Mouse (Mus musculus): Measurements from ENCODE around the gene Kcnj2. TPM values are rescaled to one million over a fixed set of nuclear protein-coding genes. Genes with fewer than 3 reads are reported as not detected.

Kcnj2 gene
- polyA plus RNA-seq, 1 experiment from 2014 or later, result 1.4 TPM

DNA sequence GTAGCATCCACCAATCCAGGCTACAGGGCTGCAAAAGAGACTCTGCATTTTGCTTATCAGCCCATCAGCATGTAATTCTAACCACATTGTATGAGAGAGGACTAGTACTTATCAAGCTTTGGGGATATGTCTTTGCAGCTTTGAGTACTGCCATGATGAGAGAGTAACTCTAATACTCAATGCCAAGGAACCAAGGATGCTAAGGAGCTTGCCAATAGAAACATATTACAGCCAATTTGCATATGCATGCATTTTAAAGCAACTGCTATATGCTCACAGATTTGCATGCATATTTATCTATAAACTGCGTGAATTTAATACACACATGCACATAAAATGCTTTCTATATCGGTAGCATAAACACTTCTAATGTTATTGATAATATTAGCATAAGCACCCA lies 34.2 kb downstream of the Kcnj2 start:
- H3K4me1 ChIP-seq, result no peaks in the 10 kb centered on the region
- H3K4me2 ChIP-seq, result no peak overlapping the region
- 93% methylated on average over 2 of the region's 2 CpGs for WGBS
- no peak for ATAC-seq (ENCODE audit: low FRiP score)
- no peak overlapping the region for H3K9ac ChIP-seq
- H3K9me3 ChIP-seq, result no peaks in the 10 kb centered on the region
- H3K27ac ChIP-seq, result no peak overlapping the region
- H3K27me3 ChIP-seq, result no peaks in the 10 kb centered on the region
- H3K36me3 ChIP-seq (replicated peaks), result no peaks in the 10 kb centered on the region
- H3K4me3 ChIP-seq (replicated peaks), result no peak overlapping the region

DNA sequence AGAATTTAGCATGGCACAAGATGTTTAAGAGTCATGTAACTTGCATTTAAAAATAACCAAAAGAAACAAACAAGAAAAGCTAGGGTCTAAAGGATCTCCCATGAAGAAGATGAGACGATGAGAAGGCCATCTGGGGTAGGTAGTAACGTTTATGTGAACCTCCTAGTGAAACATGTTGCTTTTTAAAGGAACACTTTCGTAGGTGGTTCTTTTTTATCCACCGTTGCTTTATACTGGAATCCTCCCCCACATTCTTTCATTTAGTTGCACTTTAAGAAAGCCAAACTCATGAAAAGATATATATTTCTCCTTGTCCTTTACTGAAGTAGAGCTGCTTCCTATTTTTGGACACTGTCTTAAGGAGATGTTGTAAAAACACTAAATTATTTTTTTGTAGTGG lies 34.7 kb downstream of the Kcnj2 start:
- Histone ChIP-seq H3K9ac (no peak overlapping the region), H3K27me3 (no peaks in the 10 kb centered on the region), H3K9me3 (no peaks in the 10 kb centered on the region), H3K36me3 (replicated peaks) (no peaks in the 10 kb centered on the region), H3K27ac (no peak overlapping the region), H3K4me3 (replicated peaks) (no peak overlapping the region), H3K4me1 (no peaks in the 10 kb centered on the region), H3K4me2 (no peak overlapping the region)
- WGBS, result 88% methylated on average over 4 of the region's 4 CpGs
- ATAC-seq (ENCODE audit: low FRiP score), result no peak

DNA sequence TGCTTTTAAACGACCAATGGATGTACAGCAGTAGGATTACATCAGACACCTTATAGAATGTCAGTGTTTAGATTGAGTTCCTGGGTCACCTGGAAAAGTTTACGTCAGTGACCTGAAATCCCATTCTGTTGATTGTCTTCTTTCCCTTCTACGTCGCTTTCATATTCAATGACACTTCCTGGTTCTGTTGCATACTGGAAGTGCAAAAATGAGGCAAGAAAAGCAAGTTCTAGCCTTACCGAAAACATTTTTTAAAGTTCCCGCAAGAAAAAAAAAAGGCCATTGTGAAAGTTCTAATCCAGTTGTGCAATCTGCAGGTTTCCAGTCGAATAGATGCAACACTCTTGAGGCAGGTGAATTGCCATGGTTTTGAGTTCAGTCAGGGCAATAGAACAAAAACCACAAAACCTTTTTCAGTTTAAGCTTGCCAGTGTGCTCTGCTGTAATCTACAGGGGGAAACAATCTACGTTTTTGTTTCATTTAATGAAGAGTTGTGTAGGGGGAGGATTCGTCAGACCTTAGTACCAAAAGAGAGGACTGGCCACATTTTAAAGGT lies 35.7 kb downstream of the Kcnj2 start:
- 80% methylated on average over 9 of the region's 9 CpGs for WGBS
- Histone ChIP-seq H3K9me3 (no peaks in the 10 kb centered on the region), H3K9ac (no peak overlapping the region), H3K4me2 (no peak overlapping the region), H3K27ac (no peak overlapping the region), H3K36me3 (replicated peaks) (no peaks in the 10 kb centered on the region), H3K4me1 (no peaks in the 10 kb centered on the region), H3K27me3 (no peaks in the 10 kb centered on the region), H3K4me3 (replicated peaks) (no peak overlapping the region)
- no peak for ATAC-seq (ENCODE audit: low FRiP score)

DNA sequence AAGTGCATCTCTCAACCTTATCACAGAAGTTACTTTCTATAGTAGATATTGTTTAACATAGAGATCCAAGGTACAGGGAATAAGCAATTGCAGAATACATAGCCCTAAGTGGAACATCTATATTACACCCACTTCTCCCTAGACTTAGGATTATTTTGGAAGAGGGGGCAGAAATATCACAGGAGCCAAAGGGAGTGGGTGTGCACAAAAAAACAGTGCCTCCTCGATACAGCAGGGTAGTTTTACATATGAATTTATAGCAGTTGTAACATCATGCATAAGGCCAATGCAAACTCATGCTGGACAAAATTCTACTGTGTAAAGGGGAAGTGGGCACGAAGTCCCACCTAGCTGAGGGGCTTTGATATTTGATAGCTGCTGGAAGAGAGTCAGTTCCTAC lies 38.5 kb downstream of the Kcnj2 start:
- H3K4me1 ChIP-seq, result no peaks in the 10 kb centered on the region
- no peak overlapping the region for H3K4me3 ChIP-seq (replicated peaks)
- no peak overlapping the region for H3K4me2 ChIP-seq
- no peak for ATAC-seq (ENCODE audit: low FRiP score)
- no peaks in the 10 kb centered on the region for H3K36me3 ChIP-seq (replicated peaks)
- no peak overlapping the region for H3K9ac ChIP-seq
- H3K27me3 ChIP-seq, result no peaks in the 10 kb centered on the region
- H3K27ac ChIP-seq, result no peak overlapping the region
- no peaks in the 10 kb centered on the region for H3K9me3 ChIP-seq
- 81% methylated on average over 2 of the region's 2 CpGs for WGBS

DNA sequence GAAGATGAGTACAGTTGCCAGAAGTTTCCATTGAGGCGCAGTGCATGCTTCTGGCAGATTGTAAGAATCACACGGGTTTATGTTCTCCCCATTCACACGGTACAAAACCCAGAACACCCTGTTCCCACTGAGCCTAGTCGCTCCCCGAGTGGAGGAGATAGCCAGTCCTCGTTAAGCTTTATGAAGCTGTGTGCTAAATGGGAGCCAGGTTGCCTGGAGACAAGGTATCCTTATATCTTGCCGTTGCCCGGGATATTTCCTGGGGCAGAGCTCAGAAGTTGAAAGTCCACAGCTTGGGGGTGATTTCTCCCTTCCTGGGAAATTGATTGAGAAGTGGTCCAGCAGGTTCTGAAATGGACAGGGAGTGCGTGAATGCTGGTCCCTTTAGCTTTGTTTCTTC lies 42.2 kb downstream of the Kcnj2 start:
- no peaks in the 10 kb centered on the region for H3K36me3 ChIP-seq (replicated peaks)
- no peak for ATAC-seq (ENCODE audit: low FRiP score)
- H3K9ac ChIP-seq, result no peak overlapping the region
- no peaks in the 10 kb centered on the region for H3K9me3 ChIP-seq
- no peaks in the 10 kb centered on the region for H3K27me3 ChIP-seq
- H3K4me2 ChIP-seq, result no peak overlapping the region
- no peak overlapping the region for H3K27ac ChIP-seq
- WGBS, result 61% methylated on average over 9 of the region's 9 CpGs
- no peak overlapping the region for H3K4me3 ChIP-seq (replicated peaks)
- no peaks in the 10 kb centered on the region for H3K4me1 ChIP-seq

DNA sequence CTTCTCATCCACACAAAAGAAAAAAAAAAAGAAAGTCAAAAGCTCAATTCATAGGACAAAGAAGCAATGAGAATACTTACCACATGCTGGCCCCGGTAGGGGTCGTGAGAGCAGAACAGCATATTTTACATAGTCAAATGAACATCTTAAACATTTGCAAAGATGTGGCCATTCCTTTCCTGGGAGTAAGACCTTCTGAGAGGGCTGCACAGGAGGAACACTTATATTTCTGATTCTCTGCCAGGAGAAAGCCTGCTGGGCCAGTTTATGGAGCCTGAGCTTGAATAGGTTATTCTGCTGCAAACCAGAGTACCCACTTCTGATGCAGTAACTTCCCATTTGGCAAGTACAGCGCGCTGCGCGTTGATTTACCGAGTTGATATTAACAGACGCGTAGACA lies 55.5 kb downstream of the Kcnj2 start:
- Histone ChIP-seq H3K9me3 (no peaks in the 10 kb centered on the region), H3K27ac (no peak overlapping the region), H3K36me3 (replicated peaks) (no peaks in the 10 kb centered on the region), H3K4me3 (replicated peaks) (no peak overlapping the region), H3K4me2 (no peak overlapping the region), H3K27me3 (no peaks in the 10 kb centered on the region), H3K9ac (no peak overlapping the region), H3K4me1 (peaks cover 4% of the 10 kb centered on the region)
- no peak for ATAC-seq (ENCODE audit: low FRiP score)
- WGBS, result 70% methylated on average over 9 of the region's 9 CpGs

DNA sequence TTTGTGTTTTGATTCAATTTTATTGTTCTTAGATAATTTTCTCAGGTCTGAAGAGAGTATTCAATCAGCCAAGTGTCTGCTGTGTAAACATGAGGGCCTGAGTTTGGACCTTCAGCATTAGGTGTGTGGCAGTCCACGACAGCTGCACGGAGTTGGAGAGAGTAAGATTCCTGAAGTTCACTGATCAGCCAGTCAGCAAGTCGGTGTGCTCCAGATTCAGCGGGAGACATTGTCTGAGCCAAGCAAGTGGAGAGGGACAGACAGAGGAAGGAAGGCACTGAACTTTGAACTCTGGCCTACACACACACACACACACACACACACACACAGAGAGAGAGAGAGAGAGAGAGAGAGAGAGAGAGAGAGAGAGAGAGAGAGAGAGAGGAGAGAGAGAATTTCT lies 57.4 kb downstream of the Kcnj2 start:
- no peaks in the 10 kb centered on the region for H3K27me3 ChIP-seq
- no peaks in the 10 kb centered on the region for H3K36me3 ChIP-seq (replicated peaks)
- H3K9me3 ChIP-seq, result no peaks in the 10 kb centered on the region
- H3K4me3 ChIP-seq (replicated peaks), result no peak overlapping the region
- 52% methylated on average over 4 of the region's 4 CpGs for WGBS
- peaks cover 4% of the 10 kb centered on the region for H3K4me1 ChIP-seq
- no peak overlapping the region for H3K27ac ChIP-seq
- H3K4me2 ChIP-seq, result no peak overlapping the region
- ATAC-seq (ENCODE audit: low FRiP score), result no peak
- no peak overlapping the region for H3K9ac ChIP-seq

DNA sequence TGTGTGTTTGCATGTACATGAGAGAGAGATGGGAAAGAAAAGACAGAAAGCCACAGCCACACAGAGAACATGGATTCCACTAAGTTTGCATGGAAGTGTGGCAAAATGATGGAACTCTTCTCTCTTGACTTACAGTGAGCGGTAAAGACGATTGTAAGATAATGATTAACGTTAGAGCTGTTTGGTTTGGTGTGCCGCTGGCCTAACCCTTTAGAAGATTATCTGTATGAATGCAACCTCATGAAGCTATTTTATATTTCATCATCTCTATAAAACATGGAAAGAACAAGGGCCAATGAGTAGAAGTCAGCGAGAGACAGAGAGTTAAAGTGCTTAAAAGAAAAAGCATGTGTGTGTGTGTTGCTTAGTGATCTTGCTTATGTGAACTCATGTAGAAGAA lies 60.0 kb downstream of the Kcnj2 start:
- Histone ChIP-seq H3K36me3 (replicated peaks) (no peaks in the 10 kb centered on the region), H3K4me2 (no peak overlapping the region), H3K27me3 (no peaks in the 10 kb centered on the region), H3K4me1 (peaks cover 4% of the 10 kb centered on the region), H3K9ac (no peak overlapping the region), H3K4me3 (replicated peaks) (no peak overlapping the region), H3K27ac (no peak overlapping the region), H3K9me3 (no peaks in the 10 kb centered on the region)
- no peak for ATAC-seq (ENCODE audit: low FRiP score)
- WGBS, result 98% methylated on average over 5 of the region's 5 CpGs

Other genes starting within 250 kb of the Kcnj2 start
- gene Kcnj16, start 98.1 kb upstream of the Kcnj2 start, polyA plus RNA-seq (2016; fragmentation: Nextera tagmentation; extraction: Ambion mirVana), result not detected in 2 replicates

Data from forebrain, embryonic 12.5 days (tissue).